Mouse (Mus musculus) lung, embryonic 16.5 days (tissue): ENCODE results near the gene Gm6657. TPM values are rescaled to one million over a fixed set of nuclear protein-coding genes. Genes with fewer than 3 reads are reported as not detected.

Source experiments
- ATAC-seq: fragments of 200-750 bp; cut with Nextera tagmentation; 2 replicates; pipeline ENCODE4 v1.8.0; 2017; ENCODE audit warnings: low read depth, mild to moderate bottlenecking, moderate library complexity
- H3K27ac ChIP-seq: fragments of 300-500 bp; sonication (generic); 2 replicates; pipeline ENCODE4 v1.5.1; 2014; ENCODE audit warnings: mild to moderate bottlenecking, control low read depth, low read length
- H3K27me3 ChIP-seq: fragments of 300-500 bp; sonication (generic); 2 replicates; pipeline ENCODE4 v1.6.1; 2014; ENCODE audit warnings: low read depth, low read length, mixed read lengths; ENCODE audit not compliant: control insufficient read depth, insufficient read depth
- H3K36me3 ChIP-seq: fragments of 300-500 bp; sonication (generic); 2 replicates; pipeline ENCODE4 v1.6.1; 2014; ENCODE audit warnings: low read length; ENCODE audit not compliant: control insufficient read depth, insufficient read depth
- H3K4me1 ChIP-seq: fragments of 300-500 bp; sonication (generic); replicated peaks from 2 replicates; pipeline ENCODE4 v1.6.1; 2014; ENCODE audit warnings: low read length, mixed read lengths; ENCODE audit not compliant: control insufficient read depth, insufficient read depth
- H3K4me2 ChIP-seq: fragments of 300-500 bp; sonication (generic); 2 replicates; pipeline ENCODE4 v1.6.1; 2014; ENCODE audit warnings: low read depth, low read length, control low read depth
- H3K4me3 ChIP-seq: fragments of 300-500 bp; sonication (generic); 2 replicates; pipeline ENCODE4 v1.5.1; 2014; ENCODE audit warnings: mild to moderate bottlenecking, low read length, control low read depth
- H3K9ac ChIP-seq: fragments of 300-500 bp; sonication (generic); 2 replicates; pipeline ENCODE4 v1.6.1; 2014; ENCODE audit warnings: low read length, control low read depth
- H3K9me3 ChIP-seq: fragments of 300-500 bp; sonication (generic); 2 replicates; pipeline ENCODE4 v1.6.1; 2016; ENCODE audit warnings: low read length; ENCODE audit not compliant: control insufficient read depth
- WGBS: fragments of 180-500 bp; shearing (Covaris S2); extraction: QIAGEN DNeasy Blood & Tissue Kit; methylation state at CpG from one replicate; pipeline ENCODE4 v1.1.7; 2014; 5-methylcytosine and 5-hydroxymethylcytosine counted together
- polyA plus RNA-seq: library from polyadenylated mRNA; unstranded; fragments of >200 nt; fragmentation: Nextera tagmentation; extraction: Ambion mirVana; gene quantifications from 2 replicates; pipeline ENCODE4 v1.2.1, GENCODE M21; 2015

Gene Gm6657
- not detected in 2 replicates for polyA plus RNA-seq

DNA sequence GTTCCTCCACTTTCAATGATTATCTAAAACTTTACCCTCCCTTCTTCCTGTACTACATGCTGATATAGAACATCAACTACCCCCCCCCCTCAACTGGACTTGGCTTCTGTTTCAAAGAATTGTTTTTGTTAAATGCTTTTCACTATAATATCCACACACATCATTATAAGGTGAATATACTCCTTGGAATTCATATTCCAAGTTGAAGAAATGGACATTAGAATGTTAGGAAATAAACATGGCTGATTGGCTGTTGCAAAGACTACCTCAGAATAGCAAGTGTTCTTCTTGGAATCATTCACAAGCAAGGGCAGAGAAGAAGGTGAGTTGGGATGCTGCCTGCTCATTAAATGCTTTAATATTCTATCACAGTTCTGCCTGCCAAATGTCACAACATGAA lies at the start of gene Gm6657:
TSS of gene Gm6657 (plus strand) at position 301 of the 400 bp plus-strand sequence.
- no peak for ATAC-seq
- Histone ChIP-seq H3K9me3 (peaks cover 6% of the 10 kb centered on the region; the same call in 1 of the 2 replicates), H3K27me3 (no peaks in the 10 kb centered on the region)

DNA sequence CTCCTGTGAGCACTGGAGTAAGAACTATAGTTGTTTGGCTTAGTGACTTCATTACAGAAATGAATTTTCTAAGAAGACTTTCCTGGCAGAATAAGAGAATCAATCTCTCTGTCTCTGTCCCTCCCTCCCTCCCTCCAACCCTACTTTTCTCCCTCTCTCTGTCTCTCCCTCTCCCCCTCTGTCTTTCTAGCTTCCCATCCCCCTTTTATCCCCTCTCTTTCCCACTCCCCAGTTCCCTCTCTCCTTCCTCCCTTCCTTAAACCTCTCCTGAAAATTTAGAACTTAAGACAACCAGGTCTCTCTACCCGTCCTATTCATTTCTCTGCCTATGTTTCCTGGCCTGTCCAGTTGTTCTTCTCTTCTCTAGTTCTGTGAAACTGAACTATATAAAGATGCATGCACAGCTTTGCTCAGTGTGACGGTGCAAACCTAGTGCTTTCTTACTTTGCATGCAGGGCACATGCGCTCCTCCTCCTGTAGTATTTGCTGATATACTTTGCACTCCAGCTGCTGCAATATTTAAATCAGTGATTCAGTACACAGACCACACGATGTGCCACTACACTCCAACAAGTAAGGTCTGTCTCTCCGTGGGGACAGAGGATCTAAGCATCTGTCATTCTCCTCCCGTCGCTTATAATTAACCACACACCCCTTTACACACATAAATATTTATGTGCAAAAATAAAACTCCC lies 40.6 kb upstream of the Gm6657 start:
- ATAC-seq = no peak
- 35% methylated on average over 7 of the region's 7 CpGs for WGBS
- no peaks in the 10 kb centered on the region for H3K4me1 ChIP-seq
- H3K9me3 ChIP-seq = no peaks in the 10 kb centered on the region
- no peak overlapping the region for H3K9ac ChIP-seq
- no peak overlapping the region for H3K27ac ChIP-seq
- H3K27me3 ChIP-seq = no peaks in the 10 kb centered on the region
- H3K36me3 ChIP-seq = no peaks in the 10 kb centered on the region
- no peak overlapping the region for H3K4me2 ChIP-seq
- no peak overlapping the region for H3K4me3 ChIP-seq

More for the DNA sequence above, at the start of gene Gm6657:
- Histone ChIP-seq H3K36me3 (no peaks in the 10 kb centered on the region), H3K4me2 (no peak within 1 kb of the TSS), H3K4me1 (no peaks in the 10 kb centered on the region), H3K27ac (no peak within 1 kb of the TSS), H3K9ac (no peak within 1 kb of the TSS), H3K4me3 (no peak within 1 kb of the TSS)

DNA sequence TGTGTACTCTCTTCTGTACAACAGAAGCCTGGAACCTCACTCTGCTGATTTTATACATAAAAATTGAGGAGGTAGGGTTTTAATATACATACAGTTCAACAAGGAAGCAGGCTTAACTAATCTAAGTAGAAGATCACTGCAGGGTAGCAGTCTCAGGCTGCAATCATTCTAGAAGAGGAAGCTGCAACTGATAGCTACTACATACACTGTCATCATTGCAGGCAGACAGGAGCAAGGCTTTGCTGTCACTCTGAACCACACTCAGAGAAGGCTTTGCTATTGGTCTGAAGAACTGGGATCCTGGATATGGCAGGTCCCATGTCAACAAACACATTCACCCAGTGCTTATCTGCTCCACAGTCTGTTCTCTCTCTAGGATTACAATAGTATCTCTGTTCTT lies 23.9 kb upstream of the Gm6657 start:
- Histone ChIP-seq H3K4me2 (no peak overlapping the region), H3K9ac (no peak overlapping the region), H3K9me3 (no peaks in the 10 kb centered on the region), H3K4me1 (no peaks in the 10 kb centered on the region), H3K27ac (no peak overlapping the region), H3K36me3 (no peaks in the 10 kb centered on the region), H3K4me3 (no peak overlapping the region), H3K27me3 (no peaks in the 10 kb centered on the region)
- no peak for ATAC-seq

DNA sequence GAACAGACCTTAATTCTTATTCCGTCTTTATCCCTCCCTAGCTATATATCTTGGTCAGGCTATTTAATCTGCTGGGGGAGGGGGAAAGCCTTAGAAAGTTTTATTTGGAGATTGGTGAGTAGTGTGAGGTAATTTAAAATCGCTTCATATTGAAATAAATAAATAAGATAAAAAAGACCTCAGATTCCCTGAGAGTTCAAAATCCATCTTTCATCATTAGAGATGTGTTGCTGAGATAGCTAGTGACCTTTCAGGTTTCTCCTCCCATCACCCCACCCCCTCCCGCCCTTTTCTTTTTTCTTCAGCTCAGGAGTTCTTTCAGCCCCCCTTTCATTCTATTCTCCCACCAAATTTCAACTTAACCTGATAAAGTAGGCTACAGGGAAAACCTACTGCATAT lies 20.1 kb upstream of the Gm6657 start:
- Histone ChIP-seq H3K9me3 (no peaks in the 10 kb centered on the region), H3K4me3 (no peak overlapping the region), H3K27me3 (no peaks in the 10 kb centered on the region), H3K4me2 (no peak overlapping the region), H3K27ac (no peak overlapping the region), H3K9ac (no peak overlapping the region), H3K36me3 (no peaks in the 10 kb centered on the region), H3K4me1 (no peaks in the 10 kb centered on the region)
- no peak for ATAC-seq
- WGBS = 67% methylated on average over 3 of the region's 3 CpGs

DNA sequence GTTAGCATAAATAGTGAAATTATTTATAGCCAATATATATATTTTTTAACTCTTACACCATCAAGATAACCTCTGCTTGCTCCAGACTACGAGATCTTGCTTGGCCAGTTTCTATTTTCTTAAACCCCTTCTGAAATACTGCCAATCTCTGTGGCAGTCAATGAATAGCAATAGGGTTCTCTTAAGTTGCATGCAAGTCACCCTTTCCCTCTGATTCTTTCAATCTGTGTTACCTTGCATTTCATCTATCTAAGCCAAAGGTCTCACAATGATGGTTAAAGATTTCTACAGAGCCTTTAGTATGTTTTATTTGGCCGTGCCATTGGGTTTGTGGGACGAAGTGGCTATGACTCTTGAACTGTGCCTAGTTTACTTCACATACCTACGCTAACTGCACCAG lies 19.4 kb upstream of the Gm6657 start:
- no peaks in the 10 kb centered on the region for H3K4me1 ChIP-seq
- no peaks in the 10 kb centered on the region for H3K27me3 ChIP-seq
- no peaks in the 10 kb centered on the region for H3K9me3 ChIP-seq
- no peak overlapping the region for H3K4me3 ChIP-seq
- WGBS = 78% methylated on average over 4 of the region's 4 CpGs
- H3K27ac ChIP-seq = no peak overlapping the region
- no peak overlapping the region for H3K9ac ChIP-seq
- ATAC-seq = no peak
- no peaks in the 10 kb centered on the region for H3K36me3 ChIP-seq
- H3K4me2 ChIP-seq = no peak overlapping the region

DNA sequence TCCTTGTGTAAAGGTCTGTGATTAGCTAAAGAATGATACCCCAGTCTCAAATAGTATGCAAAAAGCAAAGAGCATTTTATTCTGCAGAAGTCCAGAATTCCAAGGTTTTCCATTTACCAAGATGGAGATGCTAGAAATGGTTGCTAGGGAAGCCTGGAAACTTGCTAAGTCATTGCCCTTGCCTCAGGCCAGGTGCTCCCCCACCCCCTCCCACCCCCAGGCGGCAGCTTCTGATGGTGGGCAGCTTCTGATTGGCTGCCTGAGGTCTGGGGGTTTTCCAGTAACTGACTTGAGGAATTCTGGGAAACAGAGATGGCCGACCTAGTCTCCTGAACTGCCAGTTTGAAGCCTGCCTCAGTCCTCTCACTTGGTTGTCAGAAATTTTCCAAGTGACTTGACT lies 12.6 kb upstream of the Gm6657 start:
- H3K4me3 ChIP-seq = no peak overlapping the region
- no peaks in the 10 kb centered on the region for H3K9me3 ChIP-seq
- WGBS = 67% methylated on average over 2 of the region's 2 CpGs
- H3K4me1 ChIP-seq = no peaks in the 10 kb centered on the region
- H3K36me3 ChIP-seq = no peaks in the 10 kb centered on the region
- ATAC-seq = no peak
- H3K27me3 ChIP-seq = no peaks in the 10 kb centered on the region
- no peak overlapping the region for H3K9ac ChIP-seq
- no peak overlapping the region for H3K4me2 ChIP-seq
- H3K27ac ChIP-seq = no peak overlapping the region

DNA sequence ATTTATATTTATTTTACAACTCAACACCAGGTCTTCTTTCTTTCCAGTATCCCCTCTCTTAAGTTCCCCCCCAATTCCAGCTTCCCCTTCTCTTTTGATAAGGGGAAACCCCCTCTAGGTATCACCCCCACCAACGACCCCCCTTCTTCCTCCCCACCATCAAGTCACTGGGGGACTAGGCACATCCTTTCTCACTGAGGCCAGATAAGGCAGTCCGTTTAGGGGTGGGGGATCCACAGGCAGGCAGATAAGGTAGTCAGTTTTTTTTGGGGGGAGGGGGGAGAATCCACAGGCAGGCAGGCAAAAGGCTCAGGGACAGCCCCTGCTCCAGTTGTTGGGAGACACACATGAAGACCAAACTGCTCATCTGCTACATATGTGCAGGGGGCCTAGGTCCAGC lies 1.3 kb downstream of the Gm6657 start:
- WGBS = 34% methylated on average over 2 of the region's 2 CpGs
- H3K9ac ChIP-seq = no peak overlapping the region

DNA sequence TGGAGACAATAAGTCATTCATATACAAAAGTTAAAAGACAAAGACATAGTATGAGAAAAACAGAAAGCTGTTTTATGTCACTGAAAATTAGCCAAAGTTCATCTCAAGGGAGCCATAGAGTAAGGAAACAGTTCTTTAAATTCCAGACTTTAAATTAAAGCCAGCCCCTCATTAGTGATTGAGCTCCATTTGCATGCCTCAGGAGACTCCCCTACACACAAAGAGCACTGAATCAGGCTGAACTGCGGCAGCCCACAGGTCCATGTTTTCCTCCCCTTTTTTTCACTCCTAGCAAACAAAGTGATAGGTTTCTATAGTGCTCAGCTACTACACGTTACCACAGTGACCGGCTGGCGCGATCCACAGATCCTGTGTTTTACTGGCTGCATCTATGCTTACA lies 9.6 kb downstream of the Gm6657 start:
- H3K27ac ChIP-seq = no peak overlapping the region
- H3K9ac ChIP-seq = no peak overlapping the region
- no peaks in the 10 kb centered on the region for H3K9me3 ChIP-seq
- H3K36me3 ChIP-seq = no peaks in the 10 kb centered on the region
- no peak overlapping the region for H3K4me2 ChIP-seq
- WGBS = 67% methylated on average over 5 of the region's 5 CpGs
- H3K4me1 ChIP-seq = no peaks in the 10 kb centered on the region
- no peak for ATAC-seq
- H3K27me3 ChIP-seq = no peaks in the 10 kb centered on the region
- no peak overlapping the region for H3K4me3 ChIP-seq

More for the DNA sequence above, 1.3 kb downstream of the Gm6657 start:
- Histone ChIP-seq H3K4me3 (no peak overlapping the region), H3K4me1 (no peaks in the 10 kb centered on the region), H3K27ac (no peak overlapping the region), H3K4me2 (no peak overlapping the region), H3K9me3 (peaks cover 6% of the 10 kb centered on the region; the same call in 1 of the 2 replicates), H3K36me3 (no peaks in the 10 kb centered on the region), H3K27me3 (no peaks in the 10 kb centered on the region)
- ATAC-seq = no peak

DNA sequence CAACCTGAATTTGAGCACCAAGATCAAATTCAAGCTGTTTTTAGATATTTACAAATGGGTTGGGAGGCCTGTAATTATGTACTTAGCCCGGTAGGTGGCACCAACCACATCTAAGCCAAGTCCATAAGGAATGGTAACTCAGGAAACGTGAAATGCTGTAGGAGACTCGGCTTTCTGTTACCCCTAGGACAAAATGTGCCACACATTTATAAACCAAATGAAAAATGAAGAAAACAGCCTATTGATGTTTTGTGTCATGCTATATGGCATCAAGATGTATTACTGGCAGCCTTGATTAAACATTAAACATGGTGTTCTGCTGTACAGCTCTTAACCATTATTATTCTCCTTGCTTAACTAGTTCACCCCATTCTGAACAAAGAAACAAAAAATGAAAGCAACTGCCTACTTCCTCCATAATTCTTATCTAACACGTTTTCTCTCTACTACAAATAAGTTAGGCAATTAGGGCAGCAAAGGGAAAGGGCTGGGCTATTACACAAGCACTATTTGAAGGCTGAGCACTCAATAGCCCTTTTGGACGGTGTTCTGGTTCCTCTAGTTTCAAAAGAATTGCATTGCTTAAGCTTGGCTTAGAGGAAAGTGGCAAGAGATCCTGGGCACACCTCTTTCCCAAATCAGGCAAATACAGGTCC lies 12.0 kb downstream of the Gm6657 start:
- Histone ChIP-seq H3K4me3 (peak overlapping the region; percentile 27), H3K9me3 (no peaks in the 10 kb centered on the region), H3K36me3 (no peaks in the 10 kb centered on the region), H3K27ac (peak overlapping the region; percentile 18), H3K4me1 (no peaks in the 10 kb centered on the region), H3K27me3 (no peaks in the 10 kb centered on the region), H3K4me2 (peak overlapping the region; percentile 47), H3K9ac (no peak overlapping the region)
- ATAC-seq = peak; percentile 93
- WGBS = 8% methylated on average over 5 of the region's 5 CpGs
